Mouse (Mus musculus): ENCODE results near the gene Hist2h4. TPM values are rescaled to one million over a fixed set of nuclear protein-coding genes. Genes with fewer than 3 reads are reported as not detected.
A peak's percentile ranks its signal among the peaks of the same experiment; 100 is the strongest.
"Not testable (repeated sequence)": the region's sequence is repeated elsewhere in the genome, so short reads cannot be mapped to it uniquely, and the experiment has no call there.

Gene Hist2h4
- polyA plus RNA-seq, 1 experiment: 0.89 TPM

- no peaks in the 10 kb centered on the region for H3K79me2 ChIP-seq (ENCODE audit: control insufficient read depth, insufficient read depth)
- no peak overlapping the region for H3K4me3 ChIP-seq (ENCODE audit: insufficient read depth, poor library complexity, severe bottlenecking)
- H3K79me3 ChIP-seq (ENCODE audit: low read depth): no peaks in the 10 kb centered on the region
- no peak overlapping the region for H3ac ChIP-seq (ENCODE audit: control insufficient read depth, insufficient read length, low read depth)
- H3K36me3 ChIP-seq (ENCODE audit: control insufficient read depth, insufficient read depth): no peaks in the 10 kb centered on the region
- no peaks in the 10 kb centered on the region for H3K27me3 ChIP-seq (ENCODE audit: control insufficient read depth, insufficient read depth, insufficient read length)
- TF ChIP-seq MYOG (IDR thresholded peaks at IDR 0.05; ENCODE audit: control insufficient read depth, extremely low read depth, insufficient read length): no peak
- no peak for TF ChIP-seq FOSL1 (IDR thresholded peaks at IDR 0.05; ENCODE audit: insufficient read depth, low read length, poor library complexity, severe bottlenecking)
Observed at GRCm38 (mm10) chr3:96222774-96223173, 40.3 kb downstream of the Hist2h4 start.

GRCm38 (mm10) chr3:96221640-96222038 lies 41.5 kb downstream of the Hist2h4 start:
- TF ChIP-seq MAX (IDR thresholded peaks at IDR 0.05) (no peak), CEBPB (IDR thresholded peaks at IDR 0.05; ENCODE audit: low read depth) (no peak), MYOD1 (IDR thresholded peaks at IDR 0.05; ENCODE audit: control insufficient read depth, insufficient read length, low read depth) (no peak)
- Histone ChIP-seq H3K27me3 (ENCODE audit: control insufficient read depth, insufficient read depth, insufficient read length) (no peaks in the 10 kb centered on the region), H3K79me2 (ENCODE audit: control insufficient read depth, insufficient read depth) (no peaks in the 10 kb centered on the region), H3K36me3 (ENCODE audit: control insufficient read depth, insufficient read depth) (no peaks in the 10 kb centered on the region), H3K79me3 (ENCODE audit: low read depth) (no peaks in the 10 kb centered on the region), H3K4me3 (ENCODE audit: insufficient read depth, poor library complexity, severe bottlenecking) (peak overlapping the region; percentile 12), H3ac (ENCODE audit: control insufficient read depth, insufficient read length, low read depth) (peak overlapping the region; percentile 64)

GRCm38 (mm10) chr3:96220765-96221639 lies 42.1 kb downstream of the Hist2h4 start, which contains the start of the genes Hist2h2ac and Hist2h2be:
Hist2h2ac (minus strand) TSS chr3:96220880.
Hist2h2be (plus strand) TSS chr3:96221119.
- H3K27me3 ChIP-seq (ENCODE audit: control insufficient read depth, insufficient read depth, insufficient read length): no peaks in the 10 kb centered on the region
- H3K36me3 ChIP-seq (ENCODE audit: control insufficient read depth, insufficient read depth): no peaks in the 10 kb centered on the region
- H3ac ChIP-seq (ENCODE audit: control insufficient read depth, insufficient read length, low read depth): peak within 1 kb of the TSS; percentile 89
- H3K4me3 ChIP-seq (ENCODE audit: insufficient read depth, poor library complexity, severe bottlenecking): peak within 1 kb of the TSS; percentile 36
- H3K79me2 ChIP-seq (ENCODE audit: control insufficient read depth, insufficient read depth): no peaks in the 10 kb centered on the region
- no peaks in the 10 kb centered on the region for H3K79me3 ChIP-seq (ENCODE audit: low read depth)
- no peak for TF ChIP-seq FOSL1 (IDR thresholded peaks at IDR 0.05; ENCODE audit: insufficient read depth, low read length, poor library complexity, severe bottlenecking)

GRCm38 (mm10) chr3:96220131-96220764 lies 42.9 kb downstream of the Hist2h4 start:
- peak overlapping the region; percentile 89 for H3ac ChIP-seq (ENCODE audit: control insufficient read depth, insufficient read length, low read depth)
- not testable (repeated sequence) for H3K79me2 ChIP-seq (ENCODE audit: control insufficient read depth, insufficient read depth)
- H3K4me3 ChIP-seq (ENCODE audit: insufficient read depth, poor library complexity, severe bottlenecking): peak overlapping the region; percentile 36

GRCm38 (mm10) chr3:96219661-96220130 lies 43.4 kb downstream of the Hist2h4 start, which contains the start of the genes Bola1 and Hist2h2ab:
Bola1 (minus strand) TSS chr3:96219709.
Hist2h2ab (plus strand) TSS chr3:96219865.
- no peaks in the 10 kb centered on the region for H3K27me3 ChIP-seq (ENCODE audit: control insufficient read depth, insufficient read depth, insufficient read length)
- peak within 1 kb of the TSS; percentile 89 for H3ac ChIP-seq (ENCODE audit: control insufficient read depth, insufficient read length, low read depth)
- no peaks in the 10 kb centered on the region for H3K79me2 ChIP-seq (ENCODE audit: control insufficient read depth, insufficient read depth)
- peak within 1 kb of the TSS; percentile 36 for H3K4me3 ChIP-seq (ENCODE audit: insufficient read depth, poor library complexity, severe bottlenecking)
- H3K36me3 ChIP-seq (ENCODE audit: control insufficient read depth, insufficient read depth): no peaks in the 10 kb centered on the region
- TF ChIP-seq MYOG (IDR thresholded peaks at IDR 0.05; ENCODE audit: control insufficient read depth, extremely low read depth, insufficient read length): no peak
- no peaks in the 10 kb centered on the region for H3K79me3 ChIP-seq (ENCODE audit: low read depth)

More at GRCm38 (mm10) chr3:96220131-96220764, 42.9 kb downstream of the Hist2h4 start:
- not testable (repeated sequence) for H3K27me3 ChIP-seq (ENCODE audit: control insufficient read depth, insufficient read depth, insufficient read length); H3K36me3 ChIP-seq (ENCODE audit: control insufficient read depth, insufficient read depth); H3K79me3 ChIP-seq (ENCODE audit: low read depth)

GRCm38 (mm10) chr3:96219191-96219641 lies 43.9 kb downstream of the Hist2h4 start:
- H3K4me3 ChIP-seq (ENCODE audit: insufficient read depth, poor library complexity, severe bottlenecking): peak overlapping the region; percentile 36
- H3K36me3 ChIP-seq (ENCODE audit: control insufficient read depth, insufficient read depth): no peaks in the 10 kb centered on the region
- peak overlapping the region; percentile 59 for H3ac ChIP-seq (ENCODE audit: control insufficient read depth, insufficient read length, low read depth)
- no peaks in the 10 kb centered on the region for H3K79me2 ChIP-seq (ENCODE audit: control insufficient read depth, insufficient read depth)
- H3K27me3 ChIP-seq (ENCODE audit: control insufficient read depth, insufficient read depth, insufficient read length): no peaks in the 10 kb centered on the region
- H3K79me3 ChIP-seq (ENCODE audit: low read depth): no peaks in the 10 kb centered on the region
- TF ChIP-seq CEBPB (IDR thresholded peaks at IDR 0.05; ENCODE audit: low read depth) (no peak), CTCF (IDR thresholded peaks at IDR 0.05; ENCODE audit: control insufficient read depth, insufficient read depth, insufficient read length) (no peak), FOSL1 (IDR thresholded peaks at IDR 0.05; ENCODE audit: insufficient read depth, low read length, poor library complexity, severe bottlenecking) (no peak), MYOD1 (IDR thresholded peaks at IDR 0.05; ENCODE audit: control insufficient read depth, insufficient read length, low read depth) (no peak)

Small RNAs within 50 kb of the gene (microRNA-seq; reads per million reads assigned to microRNA genes)
- gene Gm44492 (ENCODE audit: borderline microRNAs expressed) (0.20 reads per million), gene Gm47311 (ENCODE audit: borderline microRNAs expressed) (not detected), gene Gm47313 (ENCODE audit: borderline microRNAs expressed) (not detected)

Other genes with a start within 250 kb of the Hist2h4 start
- gene Vps45, start 204.8 kb downstream of the Hist2h4 start, polyA plus RNA-seq (2012; fragmentation: generic; extraction: Trizol): 15.6 TPM
- 12.5 TPM for gene Otud7b, start 158.8 kb downstream of the Hist2h4 start, polyA plus RNA-seq (2012; fragmentation: generic; extraction: Trizol)
- 5.1 TPM for gene Mtmr11, start 101.3 kb downstream of the Hist2h4 start, polyA plus RNA-seq (2012; fragmentation: generic; extraction: Trizol)
- 136 TPM for gene Sf3b4, start 91.0 kb downstream of the Hist2h4 start, polyA plus RNA-seq (2012; fragmentation: generic; extraction: Trizol)
- 0.33 TPM for gene Sv2a, start 82.2 kb downstream of the Hist2h4 start, polyA plus RNA-seq (2012; fragmentation: generic; extraction: Trizol)
- gene Bola1, start 43.6 kb downstream of the Hist2h4 start, polyA plus RNA-seq (2012; fragmentation: generic; extraction: Trizol): 76.1 TPM
- 0.18 TPM for gene Hist2h2ab, start 43.4 kb downstream of the Hist2h4 start, polyA plus RNA-seq (2012; fragmentation: generic; extraction: Trizol)
- gene Hist2h2ac, start 42.4 kb downstream of the Hist2h4 start, polyA plus RNA-seq (2012; fragmentation: generic; extraction: Trizol): 1.9 TPM
- gene Hist2h2be, start 42.2 kb downstream of the Hist2h4 start, polyA plus RNA-seq (2012; fragmentation: generic; extraction: Trizol): 0.98 TPM
- 5.1 TPM for gene Hist2h3c2, start 24.2 kb downstream of the Hist2h4 start, polyA plus RNA-seq (2012; fragmentation: generic; extraction: Trizol)
- gene Hist2h2aa2, start 23.0 kb downstream of the Hist2h4 start, polyA plus RNA-seq (2012; fragmentation: generic; extraction: Trizol): 20.3 TPM
- gene Hist2h2aa1, start 17.8 kb downstream of the Hist2h4 start, polyA plus RNA-seq (2012; fragmentation: generic; extraction: Trizol): not detected
- 0.32 TPM for gene Hist2h3c1, start 16.6 kb downstream of the Hist2h4 start, polyA plus RNA-seq (2012; fragmentation: generic; extraction: Trizol)
- gene Hist2h3b, start 5.3 kb upstream of the Hist2h4 start, polyA plus RNA-seq (2012; fragmentation: generic; extraction: Trizol): 11.3 TPM
- 3.3 TPM for gene Hist2h2bb, start 6.4 kb upstream of the Hist2h4 start, polyA plus RNA-seq (2012; fragmentation: generic; extraction: Trizol)
- 0.02 TPM for gene Fcgr1, start 30.7 kb upstream of the Hist2h4 start, polyA plus RNA-seq (2012; fragmentation: generic; extraction: Trizol)
- not detected for gene BC107364, start 189.0 kb upstream of the Hist2h4 start, polyA plus RNA-seq (2012; fragmentation: generic; extraction: Trizol)